Mouse (Mus musculus) erythroblast, embryonic 14.5 days (primary cell): ENCODE data around the gene Adar.

Source experiments
- GATA1 ChIP-seq: IDR thresholded peaks from 2 replicates; pipeline ENCODE4 v1.6.1; 2012; ENCODE audit warnings: low read length, inconsistent platforms, mixed read lengths
- TAL1 ChIP-seq: IDR thresholded peaks from 3 replicates; pipeline ENCODE4 v1.6.1; 2012; ENCODE audit warnings: low read length, inconsistent platforms, mixed read lengths

GRCm38 (mm10) chr3:89774236-89774960, 59.6 kb downstream of the Adar start:
- TF ChIP-seq GATA1 (no peak), TAL1 (no peak)
